Comparison of ENCODE assay signal across 11 mouse cellular contexts in genomic region chr10:70109974-70110373, GRCm38 (mm10). TPM values are rescaled to one million over a fixed set of nuclear protein-coding genes. Genes with fewer than 3 reads are reported as not detected.
DNase-seq lines count a peak whose midpoint lies in the region; ATAC-seq and TF ChIP-seq lines count a peak whose summit lies in the region.
"Had no signal": no experiment of that assay in that cellular context is flagged by ENCODE, and none has a peak within 500 bp of the region (broad histone marks: within the 10 kb centered on the region; RNA-seq: fewer than 3 reads in every experiment).

No protein-coding gene starts in this region.

- no peak for TF ChIP-seq POLR2A in limb, embryonic 14.5 days (IDR thresholded peaks at IDR 0.05; ENCODE audit: borderline replicate concordance, extremely low read depth, insufficient read depth, insufficient read length)

- 54% methylated on average over 5 of the region's 5 CpGs for WGBS in heart, embryonic 15.5 days
- 57% methylated on average over 5 of the region's 5 CpGs for WGBS in limb, embryonic 14.5 days

- H3K9ac ChIP-seq in heart, embryonic 15.5 days, result no peak overlapping the region
- H3K9ac ChIP-seq in limb, embryonic 14.5 days (ENCODE audit: low read depth, low read length, severe bottlenecking), result no peak overlapping the region
- H3K9ac ChIP-seq: hindbrain, embryonic 14.5 days had no signal

- no peaks in the 10 kb centered on the region for H3K27me3 ChIP-seq in heart, embryonic 15.5 days
- H3K27me3 ChIP-seq in limb, embryonic 14.5 days (ENCODE audit: control insufficient read depth, insufficient read depth, low read length), result no peaks in the 10 kb centered on the region
- H3K27me3 ChIP-seq: megakaryocyte, embryonic 14.5 days had no signal

- no peaks in the 10 kb centered on the region for H3K9me3 ChIP-seq in heart, embryonic 15.5 days (replicated peaks)
- H3K9me3 ChIP-seq in limb, embryonic 14.5 days (ENCODE audit: control insufficient read depth, low read length), result no peaks in the 10 kb centered on the region

- no peak for DNase-seq in heart, adult 9 months (ENCODE audit: low spot score in 2 of 2)
- DNase-seq in urinary bladder, adult 2 months (ENCODE audit: low spot score), result peak; percentile 15
- DNase-seq in urinary bladder, postnatal 36 days (ENCODE audit: low spot score in 2 of 2), result no peak
- no peak for DNase-seq in limb, embryonic 14.5 days (ENCODE audit: low spot score)
- no peak for DNase-seq in left cerebral cortex, adult 11 months (ENCODE audit: low spot score)
- no peak for DNase-seq in ovary, postnatal 10 days (ENCODE audit: low spot score)
- DNase-seq in spleen, adult 12 weeks (ENCODE audit: low spot score), result no peak

- H3K4me3 ChIP-seq in heart, embryonic 15.5 days, result no peak overlapping the region
- no peak overlapping the region for H3K4me3 ChIP-seq in limb, embryonic 14.5 days (replicated peaks; ENCODE audit: low read length)
- H3K4me3 ChIP-seq: erythroblast, embryonic 14.5 days; megakaryocyte, embryonic 14.5 days had no signal

- no peak; the same call in 1 of the 2 replicates for ATAC-seq in heart, embryonic 15.5 days (replicated peaks; ENCODE audit: insufficient number of reproducible peaks, insufficient read depth, low FRiP score, low read depth)
- no peak for ATAC-seq in limb, embryonic 14.5 days (ENCODE audit: low FRiP score, low read depth)

- 0 out of 2 replicates have a peak overlapping the region, but pooled peaks have one; percentile 9 for H3K27ac ChIP-seq in heart, embryonic 15.5 days
- H3K27ac ChIP-seq in limb, embryonic 14.5 days (replicated peaks; ENCODE audit: low read depth, low read length), result peak overlapping the region; percentile 46; the same call in 1 of the 2 replicates
- H3K27ac ChIP-seq: hindbrain, embryonic 14.5 days had no signal

- H3K36me3 ChIP-seq in heart, embryonic 15.5 days, result no peaks in the 10 kb centered on the region
- H3K36me3 ChIP-seq in limb, embryonic 14.5 days (ENCODE audit: control insufficient read depth, insufficient read depth, low read length), result peaks cover 12% of the 10 kb centered on the region

- no peak overlapping the region for H3K4me2 ChIP-seq in heart, embryonic 15.5 days
- no peak overlapping the region for H3K4me2 ChIP-seq in limb, embryonic 14.5 days (replicated peaks; ENCODE audit: low read depth, low read length, severe bottlenecking)
- H3K4me2 ChIP-seq: hindbrain, embryonic 14.5 days had no signal

- peaks cover 72% of the 10 kb centered on the region for H3K4me1 ChIP-seq in heart, embryonic 15.5 days (replicated peaks)
- peaks cover 10% of the 10 kb centered on the region; the same call in 1 of the 2 replicates for H3K4me1 ChIP-seq in limb, embryonic 14.5 days (ENCODE audit: control insufficient read depth, insufficient read depth, low read length)

RNA-seq across cellular contexts. Expression of gene Ccdc6, which starts 13.1 kb away (rescaled TPM):
- polyA plus RNA-seq in heart, embryonic 15.5 days (2015; fragmentation: Nextera tagmentation; extraction: Ambion mirVana), result 13.8 and 15.7 TPM in 2 replicates
- 37.9 and 45.4 TPM in 2 replicates for polyA plus RNA-seq in urinary bladder, adult 2 months (2012; rRNA removed)
- 29.6 and 31.4 TPM in 2 replicates for polyA plus RNA-seq in limb, embryonic 14.5 days (2012; rRNA removed)
- 23.1 and 26.8 TPM in 2 replicates for polyA plus RNA-seq in limb, embryonic 14.5 days (2014; fragmentation: Nextera tagmentation; extraction: Ambion mirVana)
